Mouse (Mus musculus) kidney, postnatal 0 days (tissue): ENCODE results near the gene Dcp1a. TPM values are rescaled to one million over a fixed set of nuclear protein-coding genes. Genes with fewer than 3 reads are reported as not detected.

Source experiments
- ATAC-seq: fragments of 200-750 bp; cut with Nextera tagmentation; replicated peaks from 2 replicates; pipeline ENCODE4 v1.8.0; 2017; ENCODE audit warnings: low read depth, moderate number of reproducible peaks, moderate TSS enrichment, moderate library complexity; ENCODE audit not compliant: low FRiP score
- DNase-seq: peaks from one replicate; pipeline ENCODE4 v3.0.0-alpha.2; 2016; ENCODE audit warnings: low spot score
- H3K27ac ChIP-seq: fragments of 300-500 bp; sonication (generic); 2 replicates; pipeline ENCODE4 v1.5.1; 2014; ENCODE audit warnings: mild to moderate bottlenecking
- H3K27me3 ChIP-seq: fragments of 300-500 bp; sonication (generic); 2 replicates; pipeline ENCODE4 v1.6.1; 2014; ENCODE audit warnings: low read length, mixed read lengths; ENCODE audit not compliant: insufficient read depth
- H3K36me3 ChIP-seq: fragments of 300-500 bp; sonication (generic); 2 replicates; pipeline ENCODE4 v1.6.1; 2014; ENCODE audit warnings: low read length, mixed read lengths; ENCODE audit not compliant: insufficient read depth
- H3K4me1 ChIP-seq: fragments of 300-500 bp; sonication (generic); replicated peaks from 2 replicates; pipeline ENCODE4 v1.6.1; 2014; ENCODE audit warnings: antibody characterized with exemption, low read length, mixed read lengths; ENCODE audit not compliant: insufficient read depth
- H3K4me2 ChIP-seq: fragments of 300-500 bp; sonication (generic); 2 replicates; pipeline ENCODE4 v1.6.1; 2014; ENCODE audit warnings: mild to moderate bottlenecking, low read length, moderate library complexity, mixed read lengths
- H3K4me3 ChIP-seq: fragments of 300-500 bp; sonication (generic); replicated peaks from 2 replicates; pipeline ENCODE4 v1.5.1; 2014; ENCODE audit warnings: low read depth, low read length
- H3K9ac ChIP-seq: fragments of 300-500 bp; sonication (generic); 2 replicates; pipeline ENCODE4 v1.6.1; 2014; ENCODE audit warnings: low read depth, low read length
- H3K9me3 ChIP-seq: fragments of 300-500 bp; sonication (generic); replicated peaks from 2 replicates; pipeline ENCODE4 v1.6.1; 2016; ENCODE audit warnings: low read length, inconsistent platforms, mixed read lengths
- CTCF ChIP-seq: IDR thresholded peaks from 2 replicates; pipeline ENCODE4 v1.5.1; 2016; ENCODE audit warnings: antibody characterized with exemption, low read depth, mild to moderate bottlenecking, moderate library complexity
- WGBS: fragments of 180-500 bp; shearing (Covaris S2); extraction: QIAGEN DNeasy Blood & Tissue Kit; methylation state at CpG from one replicate; pipeline ENCODE4 v1.1.7; 2014; 5-methylcytosine and 5-hydroxymethylcytosine counted together
- polyA plus RNA-seq: library from polyadenylated mRNA; unstranded; fragments of >200 nt; fragmentation: Nextera tagmentation; extraction: Ambion mirVana; gene quantifications from 2 replicates; pipeline ENCODE4 v1.2.1, GENCODE M21; 2015

Dcp1a gene
- polyA plus RNA-seq, 1 experiment from 2014 or later: 11.4 TPM

- no peak for TF ChIP-seq CTCF
- no peak overlapping the region for H3K4me3 ChIP-seq
- no peaks in the 10 kb centered on the region for H3K9me3 ChIP-seq
- ATAC-seq (no peak), DNase-seq (no peak)
- WGBS: 78% methylated on average over 5 of the region's 5 CpGs
- no peak overlapping the region for H3K9ac ChIP-seq
- no peak overlapping the region for H3K27ac ChIP-seq
- peaks cover 17% of the 10 kb centered on the region for H3K36me3 ChIP-seq
- H3K4me2 ChIP-seq: no peak overlapping the region
- H3K27me3 ChIP-seq: no peaks in the 10 kb centered on the region
- no peaks in the 10 kb centered on the region; the same call in 1 of the 2 replicates for H3K4me1 ChIP-seq
These were observed 49.6 kb downstream of the Dcp1a start for GRCm38 (mm10) chr14:30528961-30529360.

- Histone ChIP-seq H3K4me2 (no peak overlapping the region), H3K9ac (no peak overlapping the region), H3K4me1 (no peaks in the 10 kb centered on the region; the same call in 1 of the 2 replicates), H3K27ac (no peak overlapping the region), H3K9me3 (no peaks in the 10 kb centered on the region), H3K36me3 (peaks cover 16% of the 10 kb centered on the region), H3K4me3 (no peak overlapping the region), H3K27me3 (no peaks in the 10 kb centered on the region)
- no peak for TF ChIP-seq CTCF
- ATAC-seq (no peak), DNase-seq (no peak)
- WGBS: 95% methylated on average over 11 of the region's 12 CpGs
These were observed 50.1 kb downstream of the Dcp1a start for GRCm38 (mm10) chr14:30529454-30529853.

GRCm38 (mm10) chr14:30530726-30531269 is 51.5 kb downstream of the Dcp1a start:
- Histone ChIP-seq H3K9ac (no peak overlapping the region), H3K4me3 (no peak overlapping the region), H3K4me1 (no peaks in the 10 kb centered on the region; the same call in 1 of the 2 replicates), H3K27me3 (no peaks in the 10 kb centered on the region), H3K27ac (peak overlapping the region; percentile 77), H3K36me3 (peaks cover 15% of the 10 kb centered on the region), H3K4me2 (no peak overlapping the region), H3K9me3 (no peaks in the 10 kb centered on the region)
- 34% methylated on average over 8 of the region's 8 CpGs for WGBS
- TF ChIP-seq CTCF: no peak
- ATAC-seq: peak; percentile 86
- DNase-seq: peak; percentile 57

GRCm38 (mm10) chr14:30531431-30531830 is 52.1 kb downstream of the Dcp1a start:
- no peaks in the 10 kb centered on the region for H3K27me3 ChIP-seq
- DNase-seq (no peak), ATAC-seq (peak; percentile 45; the same call in 1 of the 2 replicates)
- 80% methylated on average over 5 of the region's 5 CpGs for WGBS
- no peak overlapping the region for H3K4me3 ChIP-seq
- H3K4me1 ChIP-seq: no peaks in the 10 kb centered on the region; the same call in 1 of the 2 replicates
- H3K36me3 ChIP-seq: peaks cover 8% of the 10 kb centered on the region
- H3K9me3 ChIP-seq: no peaks in the 10 kb centered on the region
- peak overlapping the region; percentile 77; the same call in 1 of the 2 replicates for H3K27ac ChIP-seq
- H3K4me2 ChIP-seq: no peak overlapping the region
- H3K9ac ChIP-seq: no peak overlapping the region
- no peak for TF ChIP-seq CTCF

GRCm38 (mm10) chr14:30531896-30532295 is 52.6 kb downstream of the Dcp1a start:
- Histone ChIP-seq H3K9me3 (no peaks in the 10 kb centered on the region), H3K27me3 (no peaks in the 10 kb centered on the region), H3K27ac (peak overlapping the region; percentile 77; the same call in 1 of the 2 replicates), H3K9ac (no peak overlapping the region), H3K4me1 (no peaks in the 10 kb centered on the region; the same call in 1 of the 2 replicates), H3K36me3 (peaks cover 5% of the 10 kb centered on the region; the same call in 1 of the 2 replicates), H3K4me2 (no peak overlapping the region), H3K4me3 (no peak overlapping the region)
- TF ChIP-seq CTCF: no peak
- DNase-seq (no peak), ATAC-seq (no peak)
- 91% methylated on average over 6 of the region's 6 CpGs for WGBS

- Histone ChIP-seq H3K27me3 (no peaks in the 10 kb centered on the region), H3K9ac (no peak overlapping the region), H3K36me3 (no peaks in the 10 kb centered on the region), H3K4me2 (no peak overlapping the region), H3K4me1 (no peaks in the 10 kb centered on the region; the same call in 1 of the 2 replicates), H3K9me3 (no peaks in the 10 kb centered on the region), H3K27ac (no peak overlapping the region), H3K4me3 (no peak overlapping the region)
- DNase-seq (no peak), ATAC-seq (no peak)
- no peak for TF ChIP-seq CTCF
- WGBS: 68% methylated on average over 6 of the region's 6 CpGs
These were observed 54.6 kb downstream of the Dcp1a start for GRCm38 (mm10) chr14:30533780-30534450.
